In genomic region chr19:56423370-56423769, GRCm38 (mm10) we compare ENCODE assay signal across 9 mouse cellular contexts. TPM values are rescaled to one million over a fixed set of nuclear protein-coding genes. Genes with fewer than 3 reads are reported as not detected.
DNase-seq lines count a peak whose midpoint lies in the region; ATAC-seq and TF ChIP-seq lines count a peak whose summit lies in the region.
"Had no signal": no experiment of that assay in that cellular context is flagged by ENCODE, and none has a peak within 500 bp of the region (broad histone marks: within the 10 kb centered on the region; RNA-seq: fewer than 3 reads in every experiment).

No protein-coding gene starts in this region.

- no peak overlapping the region; the same call in 1 of the 2 replicates for H3K9ac ChIP-seq in forebrain, embryonic 12.5 days
- no peak overlapping the region for H3K9ac ChIP-seq in forebrain, embryonic 15.5 days (replicated peaks)
- H3K9ac ChIP-seq in lung, postnatal 0 days (replicated peaks; ENCODE audit: low read depth): no peak overlapping the region
- H3K9ac ChIP-seq in hindbrain, postnatal 0 days (replicated peaks; ENCODE audit: low read length): no peak overlapping the region
- H3K9ac ChIP-seq: embryonic facial prominence, embryonic 12.5 days had no signal

- intact Hi-C loops in heart, postnatal 14 days (cut with DNase I): loop anchor here (5.0 kb wide), 5 partner anchors 144 to 484 kb away; partner anchors contain the start of gene Adrb1

- no peaks in the 10 kb centered on the region for H3K9me3 ChIP-seq in forebrain, embryonic 12.5 days
- H3K9me3 ChIP-seq in forebrain, embryonic 15.5 days: no peaks in the 10 kb centered on the region
- H3K9me3 ChIP-seq in lung, postnatal 0 days (ENCODE audit: low read length): no peaks in the 10 kb centered on the region
- no peaks in the 10 kb centered on the region for H3K9me3 ChIP-seq in hindbrain, postnatal 0 days (ENCODE audit: low read length)
- H3K9me3 ChIP-seq: embryonic facial prominence, embryonic 12.5 days had no signal

- 54% methylated on average over 12 of the region's 12 CpGs for WGBS in forebrain, embryonic 12.5 days
- WGBS in forebrain, embryonic 15.5 days: 53% methylated on average over 12 of the region's 12 CpGs
- 70% methylated on average over 12 of the region's 12 CpGs for WGBS in lung, postnatal 0 days
- 50% methylated on average over 12 of the region's 12 CpGs for WGBS in hindbrain, postnatal 0 days

- no peak for DNase-seq in lung, postnatal 0 days (ENCODE audit: low spot score)
- DNase-seq in lung, postnatal 4 days: no peak
- DNase-seq in hindbrain, postnatal 0 days (ENCODE audit: low spot score): peak; percentile 20
- peak; percentile 25 to 30 for DNase-seq in right cerebral cortex, postnatal 36 days (ENCODE audit: low spot score in 2 of 2)
- DNase-seq in heart, postnatal 14 days: no peak
- DNase-seq in adrenal gland, adult 18-20 months (ENCODE audit: low spot score in 2 of 2): no peak

- no peaks in the 10 kb centered on the region for H3K36me3 ChIP-seq in forebrain, embryonic 12.5 days (replicated peaks)
- H3K36me3 ChIP-seq in forebrain, embryonic 15.5 days: no peaks in the 10 kb centered on the region
- H3K36me3 ChIP-seq in lung, postnatal 0 days (ENCODE audit: insufficient read depth, low read length): no peaks in the 10 kb centered on the region
- no peaks in the 10 kb centered on the region for H3K36me3 ChIP-seq in hindbrain, postnatal 0 days (ENCODE audit: insufficient read depth, low read length)
- H3K36me3 ChIP-seq: embryonic facial prominence, embryonic 12.5 days had no signal

- H3K4me3 ChIP-seq in forebrain, embryonic 12.5 days (replicated peaks): no peak overlapping the region
- no peak overlapping the region for H3K4me3 ChIP-seq in forebrain, embryonic 15.5 days
- H3K4me3 ChIP-seq in lung, postnatal 0 days (ENCODE audit: low read depth, low read length): no peak overlapping the region
- no peak overlapping the region for H3K4me3 ChIP-seq in hindbrain, postnatal 0 days (ENCODE audit: low read length)
- H3K4me3 ChIP-seq: embryonic facial prominence, embryonic 12.5 days had no signal

- no peak for TF ChIP-seq EP300 in lung, postnatal 0 days (IDR thresholded peaks at IDR 0.05)

- no peaks in the 10 kb centered on the region; the same call in 1 of the 2 replicates for H3K27me3 ChIP-seq in forebrain, embryonic 12.5 days
- H3K27me3 ChIP-seq in forebrain, embryonic 15.5 days: no peaks in the 10 kb centered on the region
- no peaks in the 10 kb centered on the region for H3K27me3 ChIP-seq in lung, postnatal 0 days (replicated peaks; ENCODE audit: insufficient read depth, low read length)
- no peaks in the 10 kb centered on the region for H3K27me3 ChIP-seq in hindbrain, postnatal 0 days (ENCODE audit: insufficient read depth, low read length)
- H3K27me3 ChIP-seq: embryonic facial prominence, embryonic 12.5 days had no signal

- H3K4me2 ChIP-seq in forebrain, embryonic 12.5 days: no peak overlapping the region
- H3K4me2 ChIP-seq in forebrain, embryonic 15.5 days (replicated peaks): no peak overlapping the region
- H3K4me2 ChIP-seq in lung, postnatal 0 days (replicated peaks; ENCODE audit: low read depth, low read length): no peak overlapping the region
- H3K4me2 ChIP-seq in hindbrain, postnatal 0 days (ENCODE audit: low read depth, low read length): no peak overlapping the region
- H3K4me2 ChIP-seq: embryonic facial prominence, embryonic 12.5 days had no signal

- peaks cover 16% of the 10 kb centered on the region for H3K4me1 ChIP-seq in forebrain, embryonic 12.5 days
- peaks cover 20% of the 10 kb centered on the region for H3K4me1 ChIP-seq in forebrain, embryonic 15.5 days
- no peaks in the 10 kb centered on the region for H3K4me1 ChIP-seq in lung, postnatal 0 days (ENCODE audit: insufficient read depth, low read depth, low read length)
- H3K4me1 ChIP-seq in hindbrain, postnatal 0 days (ENCODE audit: insufficient read depth, low read length): peaks cover 11% of the 10 kb centered on the region; the same call in 1 of the 2 replicates

- ATAC-seq in forebrain, embryonic 12.5 days (ENCODE audit: low FRiP score): peak; percentile 64
- ATAC-seq in forebrain, embryonic 15.5 days (replicated peaks): no peak; the same call in 1 of the 2 replicates
- ATAC-seq in lung, postnatal 0 days: peak; percentile 4; the same call in 1 of the 2 replicates
- peak; percentile 57 for ATAC-seq in hindbrain, postnatal 0 days

- no peak overlapping the region for H3K27ac ChIP-seq in forebrain, embryonic 12.5 days
- H3K27ac ChIP-seq in forebrain, embryonic 15.5 days (replicated peaks): no peak overlapping the region
- no peak overlapping the region for H3K27ac ChIP-seq in lung, postnatal 0 days (ENCODE audit: low read length)
- no peak overlapping the region for H3K27ac ChIP-seq in hindbrain, postnatal 0 days

- TF ChIP-seq CTCF in lung, postnatal 0 days (IDR thresholded peaks at IDR 0.05): no peak
- no peak for TF ChIP-seq CTCF in hindbrain, postnatal 0 days (IDR thresholded peaks at IDR 0.05; ENCODE audit: low read depth)

RNA-seq across cellular contexts. Expression of gene Casp7, which starts 26.4 kb away (rescaled TPM):
- 18.5 and 18.9 TPM in 2 replicates for polyA plus RNA-seq in forebrain, embryonic 12.5 days (2016; fragmentation: Nextera tagmentation; extraction: Ambion mirVana)
- polyA plus RNA-seq in forebrain, embryonic 15.5 days (2015; fragmentation: Nextera tagmentation; extraction: Ambion mirVana): 14.7 TPM in 2 replicates
- polyA plus RNA-seq in lung, postnatal 0 days (2015; fragmentation: Nextera tagmentation; extraction: Ambion mirVana): 21.8 and 25.8 TPM in 2 replicates
- 17.6 and 22.4 TPM in 2 replicates for total RNA-seq in hindbrain, postnatal 0 days (2014; rRNA removed)
- 28.1 and 28.5 TPM in 2 replicates for polyA plus RNA-seq in hindbrain, postnatal 0 days (2015; fragmentation: Nextera tagmentation; extraction: Ambion mirVana)
- 10 to 100 TPM; 16.3 to 17.6 TPM for total RNA-seq in heart, postnatal 14 days (2021)
- total RNA-seq in adrenal gland, adult 18-20 months (2021): 1 to 10 TPM; 5.5 to 6.1 TPM

RNA-seq across cellular contexts. Expression of gene Nrap, which starts 33.5 kb away (rescaled TPM):
- 0.21 and 0.29 TPM in 2 replicates for polyA plus RNA-seq in forebrain, embryonic 12.5 days (2016; fragmentation: Nextera tagmentation; extraction: Ambion mirVana)
- polyA plus RNA-seq in forebrain, embryonic 15.5 days (2015; fragmentation: Nextera tagmentation; extraction: Ambion mirVana): 0.41 and 0.45 TPM in 2 replicates
- polyA plus RNA-seq in lung, postnatal 0 days (2015; fragmentation: Nextera tagmentation; extraction: Ambion mirVana): 0.53 and 0.62 TPM in 2 replicates
- total RNA-seq in hindbrain, postnatal 0 days (2014; rRNA removed): 0.37 and 0.68 TPM in 2 replicates
- polyA plus RNA-seq in hindbrain, postnatal 0 days (2015; fragmentation: Nextera tagmentation; extraction: Ambion mirVana): 0.30 and 0.37 TPM in 2 replicates
- 100 to 1,000 TPM; 219 to 250 TPM for total RNA-seq in heart, postnatal 14 days (2021)
- under 1 TPM in 1 of 2 experiments, not detected in 1; 0.96 TPM for total RNA-seq in adrenal gland, adult 18-20 months (2021)

RNA-seq across cellular contexts. Expression of gene Plekhs1, which starts 38.1 kb away (rescaled TPM):
- polyA plus RNA-seq in forebrain, embryonic 12.5 days (2016; fragmentation: Nextera tagmentation; extraction: Ambion mirVana): 0.22 and 0.29 TPM in 2 replicates
- 0.17 TPM in 1 of 2 replicates, not detected in the other for polyA plus RNA-seq in forebrain, embryonic 15.5 days (2015; fragmentation: Nextera tagmentation; extraction: Ambion mirVana)
- polyA plus RNA-seq in lung, postnatal 0 days (2015; fragmentation: Nextera tagmentation; extraction: Ambion mirVana): 0.11 and 0.21 TPM in 2 replicates
- not detected in 2 replicates for total RNA-seq in hindbrain, postnatal 0 days (2014; rRNA removed)
- 0.24 and 0.32 TPM in 2 replicates for polyA plus RNA-seq in hindbrain, postnatal 0 days (2015; fragmentation: Nextera tagmentation; extraction: Ambion mirVana)
- total RNA-seq in heart, postnatal 14 days (2021): under 1 TPM; 0.07 to 0.50 TPM
- total RNA-seq in adrenal gland, adult 18-20 months (2021): not detected

Comparison
In these comparisons a context has a peak if more than half of its experiments do, and no peak if none do; other contexts are left out.
1. DNase-seq: peak in hindbrain, postnatal 0 days (single experiment) and right cerebral cortex, postnatal 36 days (2 of 2); none in lung, postnatal 0 days (single experiment), lung, postnatal 4 days (0 of 2), heart, postnatal 14 days (0 of 2) and adrenal gland, adult 18-20 months (0 of 2).